Mouse (Mus musculus) heart, embryonic 16.5 days (tissue): ENCODE measurements around the gene Bsx. TPM values are rescaled to one million over a fixed set of nuclear protein-coding genes. Genes with fewer than 3 reads are reported as not detected.

Experiments
- ATAC-seq: fragments of 200-750 bp; cut with Nextera tagmentation; replicated peaks from 2 replicates; pipeline ENCODE4 v1.8.0; 2017; ENCODE audit warnings: moderate number of reproducible peaks; ENCODE audit not compliant: insufficient read depth, low FRiP score; ENCODE audit errors: extremely low read depth
- H3K27ac ChIP-seq: fragments of 300-500 bp; sonication (generic); 2 replicates; pipeline ENCODE4 v1.5.1; 2014; ENCODE audit warnings: mild to moderate bottlenecking, low read length, control low read depth, moderate library complexity
- H3K27me3 ChIP-seq: fragments of 300-500 bp; sonication (generic); 2 replicates; pipeline ENCODE4 v1.6.1; 2014; ENCODE audit warnings: low read length, mixed read lengths; ENCODE audit not compliant: control insufficient read depth, insufficient read depth
- H3K36me3 ChIP-seq: fragments of 300-500 bp; sonication (generic); 2 replicates; pipeline ENCODE4 v1.6.1; 2014; ENCODE audit not compliant: control insufficient read depth, insufficient read depth
- H3K4me1 ChIP-seq: fragments of 300-500 bp; sonication (generic); 2 replicates; pipeline ENCODE4 v1.6.1; 2014; ENCODE audit warnings: low read length, mixed read lengths; ENCODE audit not compliant: control insufficient read depth, insufficient read depth
- H3K4me2 ChIP-seq: fragments of 300-500 bp; sonication (generic); 2 replicates; pipeline ENCODE4 v1.6.1; 2014; ENCODE audit warnings: low read depth, mild to moderate bottlenecking, control low read depth, low read length
- H3K4me3 ChIP-seq: fragments of 300-500 bp; sonication (generic); 2 replicates; pipeline ENCODE4 v1.5.1; 2014; ENCODE audit warnings: mild to moderate bottlenecking, control low read depth, low read length
- H3K9ac ChIP-seq: fragments of 300-500 bp; sonication (generic); 2 replicates; pipeline ENCODE4 v1.6.1; 2014; ENCODE audit warnings: low read length, control low read depth
- H3K9me3 ChIP-seq: fragments of 300-500 bp; sonication (generic); replicated peaks from 2 replicates; pipeline ENCODE4 v1.6.1; 2016; ENCODE audit warnings: low read length; ENCODE audit not compliant: control insufficient read depth
- WGBS: fragments of 180-500 bp; shearing (Covaris S2); extraction: QIAGEN DNeasy Blood & Tissue Kit; methylation state at CpG from one replicate; pipeline ENCODE4 v1.1.7; 2014; 5-methylcytosine and 5-hydroxymethylcytosine counted together
- polyA plus RNA-seq: library from polyadenylated mRNA; unstranded; fragments of >200 nt; fragmentation: Nextera tagmentation; extraction: Ambion mirVana; gene quantifications from 2 replicates; pipeline ENCODE4 v1.2.1, GENCODE M21; 2015

Gene Bsx
- polyA plus RNA-seq, 1 experiment from 2014 or later: not detected

DNA sequence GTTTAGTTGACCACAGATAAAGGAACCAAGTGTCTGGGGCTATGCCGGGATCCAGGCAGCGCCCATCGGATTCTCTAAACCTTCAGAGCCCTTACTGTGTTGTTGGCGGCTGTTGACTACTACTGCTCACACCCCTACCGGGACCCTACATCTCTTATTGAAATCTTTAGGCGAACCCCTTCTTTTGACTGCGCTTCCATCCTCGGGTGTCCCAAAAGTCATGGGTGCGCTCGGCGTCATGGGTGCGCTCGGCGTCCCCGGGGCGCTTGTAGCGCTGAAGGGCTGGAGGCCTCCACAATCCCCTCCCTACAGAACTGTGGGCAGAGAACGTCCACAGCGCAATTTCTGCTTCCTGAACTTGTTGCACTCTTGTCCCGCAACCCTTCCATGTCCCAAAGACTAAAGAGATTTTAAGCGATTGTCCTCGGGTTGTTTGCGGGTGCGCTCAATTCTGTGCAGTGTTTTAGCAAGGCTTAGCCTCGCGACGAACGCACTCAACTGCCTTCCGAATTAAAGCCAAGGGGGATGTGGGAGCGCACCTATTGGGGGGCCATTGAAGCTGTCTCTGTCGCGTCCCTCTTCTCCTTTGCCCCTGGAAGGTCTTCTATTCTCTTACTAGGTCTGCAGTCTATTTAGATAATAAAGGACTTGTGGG lies 4.5 kb downstream of the Bsx start:
- Histone ChIP-seq H3K4me2 (no peak overlapping the region), H3K4me1 (0 out of 2 replicates have a peak, but pooled peaks cover 7% of the 10 kb centered on the region), H3K4me3 (no peak overlapping the region; the same call in 1 of the 2 replicates), H3K27me3 (peaks cover 93% of the 10 kb centered on the region), H3K27ac (no peak overlapping the region), H3K36me3 (no peaks in the 10 kb centered on the region), H3K9ac (no peak overlapping the region), H3K9me3 (no peaks in the 10 kb centered on the region)
- WGBS: under 1% methylated on average over 32 of the region's 32 CpGs
- no peak for ATAC-seq

DNA sequence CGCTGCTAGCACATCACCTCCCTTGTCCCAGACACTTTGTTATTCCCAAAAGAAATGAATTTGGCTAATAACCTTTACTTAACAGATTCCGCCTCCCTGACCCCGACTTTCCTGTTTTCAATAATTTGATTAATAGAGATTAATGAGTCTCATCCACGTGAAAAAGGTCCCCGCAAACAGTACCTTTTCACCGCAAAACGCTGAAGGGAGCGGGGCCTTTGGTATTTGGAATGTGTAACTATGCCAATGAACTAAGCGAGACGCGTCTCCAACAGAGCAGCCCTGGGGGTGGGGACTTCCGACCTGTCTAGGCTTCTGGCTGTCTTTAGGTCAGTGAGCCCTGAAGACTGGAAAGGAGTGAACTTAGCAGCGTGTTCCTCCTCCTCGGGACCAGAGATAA lies 5.1 kb downstream of the Bsx start:
- Histone ChIP-seq H3K27ac (no peak overlapping the region), H3K9ac (no peak overlapping the region), H3K4me1 (0 out of 2 replicates have a peak, but pooled peaks cover 5% of the 10 kb centered on the region), H3K4me3 (no peak overlapping the region), H3K36me3 (no peaks in the 10 kb centered on the region), H3K4me2 (no peak overlapping the region), H3K9me3 (no peaks in the 10 kb centered on the region), H3K27me3 (peaks cover 88% of the 10 kb centered on the region)
- ATAC-seq: no peak
- WGBS: 2% methylated on average over 14 of the region's 14 CpGs

DNA sequence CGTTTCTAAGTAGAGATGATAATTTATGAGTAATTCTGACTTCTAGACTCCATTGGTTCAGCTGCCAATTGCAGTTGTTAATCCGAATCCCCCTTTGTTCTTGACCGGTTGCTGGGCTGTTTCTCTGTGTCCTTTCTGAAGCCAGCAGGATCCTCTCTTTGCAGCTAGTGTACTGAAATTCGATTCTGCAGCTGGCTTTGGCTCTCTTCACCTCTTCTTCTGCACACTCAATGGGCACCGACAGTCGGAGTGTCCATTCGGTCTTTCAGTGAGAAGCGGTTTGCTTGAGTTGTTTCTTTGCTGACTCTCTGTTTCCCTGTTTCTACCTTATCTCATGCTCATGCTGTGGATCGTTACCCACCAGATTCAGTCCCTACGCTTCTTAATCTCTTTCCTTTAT lies 11.7 kb downstream of the Bsx start:
- Histone ChIP-seq H3K4me2 (no peak overlapping the region), H3K27ac (no peak overlapping the region), H3K27me3 (peaks cover 50% of the 10 kb centered on the region), H3K9ac (no peak overlapping the region), H3K4me3 (no peak overlapping the region), H3K36me3 (no peaks in the 10 kb centered on the region), H3K9me3 (no peaks in the 10 kb centered on the region), H3K4me1 (no peaks in the 10 kb centered on the region)
- no peak for ATAC-seq
- 46% methylated on average over 10 of the region's 10 CpGs for WGBS

DNA sequence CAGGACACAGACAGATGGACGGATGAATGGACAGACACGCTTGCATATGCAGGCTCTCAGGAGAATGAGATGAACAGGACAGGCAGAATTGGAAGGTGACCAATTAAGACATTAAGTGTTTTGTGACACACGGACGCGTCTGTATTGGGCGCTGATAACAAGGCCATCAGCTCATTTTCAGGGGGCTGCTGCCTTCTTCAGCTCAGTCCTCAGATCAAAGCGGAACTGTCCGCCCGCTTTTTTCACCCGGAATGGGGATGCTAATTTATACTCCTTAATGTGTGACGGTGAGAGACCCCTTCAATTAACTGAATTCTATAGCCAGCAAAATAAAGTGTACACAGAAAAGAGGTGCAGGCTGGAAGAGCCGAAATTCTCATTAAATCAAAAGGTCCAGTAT lies 15.5 kb downstream of the Bsx start:
- H3K4me3 ChIP-seq: no peak overlapping the region
- 39% methylated on average over 12 of the region's 12 CpGs for WGBS
- no peaks in the 10 kb centered on the region for H3K9me3 ChIP-seq
- no peak overlapping the region for H3K27ac ChIP-seq
- H3K36me3 ChIP-seq: no peaks in the 10 kb centered on the region
- ATAC-seq: no peak
- no peaks in the 10 kb centered on the region for H3K4me1 ChIP-seq
- H3K27me3 ChIP-seq: peaks cover 27% of the 10 kb centered on the region
- no peak overlapping the region for H3K9ac ChIP-seq
- no peak overlapping the region for H3K4me2 ChIP-seq

DNA sequence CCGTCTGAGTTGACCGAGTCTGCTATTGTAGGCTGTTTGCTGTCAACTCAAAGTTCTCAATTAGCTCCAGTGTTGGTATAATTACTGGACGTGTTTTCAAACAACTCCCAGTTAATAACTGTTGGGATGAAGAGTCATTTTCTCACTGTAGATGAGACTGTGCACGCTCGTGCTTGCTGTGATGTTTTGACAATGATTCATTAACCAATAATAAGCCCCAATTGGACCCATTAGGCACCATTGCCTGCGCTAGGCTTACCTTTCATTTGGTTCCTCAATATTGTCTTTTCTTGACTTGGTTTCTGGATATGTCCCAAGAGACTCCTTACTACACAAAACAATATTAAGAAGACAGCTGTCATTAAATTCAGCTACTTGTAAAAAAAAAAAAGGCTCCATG lies 18.5 kb downstream of the Bsx start:
- Histone ChIP-seq H3K4me3 (no peak overlapping the region), H3K27ac (no peak overlapping the region), H3K36me3 (no peaks in the 10 kb centered on the region), H3K4me1 (no peaks in the 10 kb centered on the region), H3K9me3 (no peaks in the 10 kb centered on the region), H3K4me2 (no peak overlapping the region), H3K27me3 (peaks cover 18% of the 10 kb centered on the region), H3K9ac (no peak overlapping the region)
- WGBS: 81% methylated on average over 6 of the region's 6 CpGs
- no peak for ATAC-seq

DNA sequence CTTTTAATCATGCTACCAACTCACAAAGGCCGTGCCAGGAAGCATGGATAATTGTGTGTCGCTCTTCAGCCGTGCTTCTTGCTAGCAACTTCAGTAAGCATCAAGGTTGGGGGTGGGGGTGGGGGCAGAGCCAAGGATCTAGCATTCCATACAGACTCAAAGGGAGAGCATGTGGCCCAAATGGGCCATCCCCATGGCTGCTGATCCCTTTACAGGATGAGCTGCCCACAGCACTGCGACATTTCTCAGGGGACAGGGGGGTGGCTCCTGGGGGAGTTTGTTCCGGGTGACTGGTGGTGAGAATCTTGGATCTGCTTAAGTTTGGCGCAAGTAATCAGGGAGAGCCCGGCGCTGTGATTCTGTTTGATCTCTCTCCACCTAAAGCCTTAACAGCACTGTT lies 33.5 kb downstream of the Bsx start:
- Histone ChIP-seq H3K4me1 (no peaks in the 10 kb centered on the region), H3K4me2 (no peak overlapping the region), H3K9me3 (no peaks in the 10 kb centered on the region), H3K27me3 (no peaks in the 10 kb centered on the region; the same call in none of the 2 replicates), H3K27ac (no peak overlapping the region), H3K4me3 (no peak overlapping the region), H3K36me3 (no peaks in the 10 kb centered on the region), H3K9ac (no peak overlapping the region)
- ATAC-seq: no peak
- WGBS: 29% methylated on average over 8 of the region's 8 CpGs

DNA sequence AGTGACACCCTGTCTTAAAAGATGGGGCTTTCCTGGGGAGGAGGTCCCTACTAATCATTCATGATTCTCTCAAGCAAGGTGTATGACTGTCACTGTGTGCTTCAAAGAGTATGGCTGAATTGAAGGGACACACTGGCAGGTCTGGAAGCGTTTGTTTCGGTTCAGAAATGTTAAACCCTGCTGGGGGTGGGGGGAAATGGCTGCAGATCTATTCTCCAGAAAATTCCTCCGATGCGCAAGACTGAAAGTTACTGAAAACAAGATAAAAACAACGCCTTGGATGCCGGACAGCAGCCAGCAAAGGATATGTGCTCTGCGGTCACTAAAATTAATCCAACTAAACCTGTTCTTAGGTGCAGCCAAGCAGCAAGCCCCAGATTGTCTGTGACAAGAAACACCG lies 34.5 kb downstream of the Bsx start:
- no peak overlapping the region for H3K27ac ChIP-seq
- no peak overlapping the region for H3K9ac ChIP-seq
- H3K4me3 ChIP-seq: no peak overlapping the region
- no peak for ATAC-seq
- H3K4me1 ChIP-seq: no peaks in the 10 kb centered on the region
- no peaks in the 10 kb centered on the region; the same call in none of the 2 replicates for H3K27me3 ChIP-seq
- H3K4me2 ChIP-seq: no peak overlapping the region
- WGBS: 76% methylated on average over 8 of the region's 8 CpGs
- no peaks in the 10 kb centered on the region for H3K36me3 ChIP-seq
- H3K9me3 ChIP-seq: no peaks in the 10 kb centered on the region

DNA sequence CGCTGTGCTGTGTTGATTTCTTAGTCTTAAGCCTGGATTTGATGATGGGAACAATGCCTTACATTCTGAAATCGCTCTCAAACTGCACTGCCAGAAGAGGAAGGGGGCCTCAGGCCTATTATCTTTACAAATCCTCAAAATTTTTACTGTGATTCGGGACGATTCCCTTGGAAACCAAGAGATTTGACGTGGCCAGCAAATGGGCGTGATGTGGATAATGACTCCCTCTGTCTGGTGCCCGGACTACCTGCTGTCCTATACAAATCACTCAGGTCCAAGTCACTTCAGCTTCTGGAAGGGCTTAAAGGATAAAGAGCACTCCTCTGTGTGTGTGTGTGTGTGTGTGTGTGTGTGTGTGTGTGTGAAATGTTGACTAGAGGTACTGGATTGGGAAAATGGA lies 35.0 kb downstream of the Bsx start:
- Histone ChIP-seq H3K4me1 (no peaks in the 10 kb centered on the region), H3K27ac (no peak overlapping the region), H3K4me2 (no peak overlapping the region), H3K9me3 (no peaks in the 10 kb centered on the region), H3K36me3 (no peaks in the 10 kb centered on the region), H3K27me3 (no peaks in the 10 kb centered on the region; the same call in none of the 2 replicates), H3K4me3 (no peak overlapping the region), H3K9ac (no peak overlapping the region)
- 75% methylated on average over 7 of the region's 7 CpGs for WGBS
- no peak for ATAC-seq

DNA sequence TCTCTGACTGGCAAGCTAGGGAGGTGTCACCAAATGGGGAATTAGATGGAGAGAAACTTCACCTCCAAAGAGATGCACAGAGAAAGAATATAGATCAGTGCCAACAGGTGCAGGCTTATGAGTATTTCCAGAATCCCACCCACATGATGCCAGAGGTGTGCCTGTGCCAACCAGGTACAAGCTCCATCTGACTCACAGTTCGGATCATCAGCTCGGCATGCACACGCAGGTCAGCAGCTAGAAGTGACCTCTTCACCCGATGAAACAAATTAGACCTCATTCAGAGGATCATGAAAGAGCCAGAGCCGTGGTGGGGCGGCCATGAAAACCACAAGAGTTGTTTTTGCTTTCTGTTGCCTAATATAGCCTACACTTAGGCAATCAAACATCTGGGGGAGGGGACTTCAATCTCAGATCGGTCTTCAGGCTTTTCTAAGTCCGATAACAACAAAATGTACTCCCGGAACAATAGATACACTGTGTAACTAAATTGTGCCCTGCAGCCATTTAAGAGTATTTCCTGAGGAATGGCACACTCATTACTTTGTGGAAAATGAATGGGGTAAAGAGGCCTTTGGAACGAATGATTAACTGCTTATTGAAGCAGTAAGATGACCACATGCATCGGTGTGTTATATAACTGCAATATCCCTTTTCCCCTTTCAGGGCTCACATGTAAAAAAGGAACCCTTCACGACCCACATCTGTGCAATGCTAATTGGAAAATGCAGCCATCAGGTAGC lies 44.1 kb downstream of the Bsx start:
- Histone ChIP-seq H3K4me1 (no peaks in the 10 kb centered on the region), H3K27ac (no peak overlapping the region), H3K27me3 (no peaks in the 10 kb centered on the region), H3K36me3 (no peaks in the 10 kb centered on the region), H3K9me3 (no peaks in the 10 kb centered on the region), H3K4me2 (no peak overlapping the region), H3K9ac (no peak overlapping the region), H3K4me3 (no peak overlapping the region)
- WGBS: 61% methylated on average over 12 of the region's 12 CpGs
- ATAC-seq: no peak
